Mouse (Mus musculus) brain, embryonic 14.5 days (tissue): ENCODE measurements around the gene Pdcd1lg2.

Experiments
- CTCF ChIP-seq: fragments of 200-500 bp; IDR thresholded peaks from 2 replicates; pipeline ENCODE4 v1.5.1; 2012; ENCODE audit warnings: inconsistent platforms, mild to moderate bottlenecking, moderate library complexity, borderline replicate concordance; ENCODE audit not compliant: insufficient read depth, insufficient read length; ENCODE audit errors: extremely low read depth
- POLR2A ChIP-seq: fragments of 200-500 bp; IDR thresholded peaks from 2 replicates; pipeline ENCODE4 v1.6.1; 2012; ENCODE audit warnings: mild to moderate bottlenecking, inconsistent platforms, borderline replicate concordance; ENCODE audit not compliant: poor library complexity, insufficient read depth, insufficient read length, severe bottlenecking; ENCODE audit errors: extremely low read depth

GRCm38 (mm10) chr19:29488420-29488819 lies 77.7 kb downstream of the Pdcd1lg2 start:
- no peak for TF ChIP-seq CTCF
- TF ChIP-seq POLR2A = no peak
